Mouse (Mus musculus) MEL (cell line): Measurements from ENCODE around the gene Rpl14. TPM values are rescaled to one million over a fixed set of nuclear protein-coding genes. Genes with fewer than 3 reads are reported as not detected.

Source experiments
- DNase-seq: peaks from one replicate; pipeline ENCODE4 v3.0.0; 2011; ENCODE audit warnings: low read depth, low spot score
- H3K27ac ChIP-seq: 2 replicates; pipeline ENCODE4 v1.5.1; 2012; ENCODE audit warnings: low read depth, mild to moderate bottlenecking, control low read depth, low read length, moderate library complexity; ENCODE audit not compliant: control insufficient read depth
- H3K27me3 ChIP-seq, 2 experiments: fragments of 150-350 bp in 1 of 2; sonication (generic) in 1 of 2; 2 replicates each; pipeline ENCODE4 v1.6.1; 2012; ENCODE audit warnings: low read length in 2 of 2, mild to moderate bottlenecking in 2 of 2, improper control_type of control experiment in 1 of 2, moderate library complexity in 1 of 2; ENCODE audit not compliant: insufficient read depth in 2 of 2, control insufficient read depth in 1 of 2
- H3K36me3 ChIP-seq, 2 experiments: 2 replicates each; pipeline ENCODE4 v1.6.1; 2012 to 2014; ENCODE audit warnings: low read length in 2 of 2, improper control_type of control experiment in 1 of 2, inconsistent platforms in 1 of 2, mild to moderate bottlenecking in 1 of 2; ENCODE audit not compliant: insufficient read depth in 2 of 2, control insufficient read depth in 1 of 2
- H3K4me1 ChIP-seq, 2 experiments: fragments of 150-350 bp in 1 of 2; sonication (generic) in 1 of 2; 2 replicates each; pipeline ENCODE4 v1.6.1; 2012; ENCODE audit warnings: low read length in 2 of 2, improper control_type of control experiment in 1 of 2, mild to moderate bottlenecking in 1 of 2; ENCODE audit not compliant: insufficient read depth in 2 of 2, control insufficient read depth in 1 of 2
- H3K4me3 ChIP-seq, 2 experiments: fragments of 150-350 bp in 1 of 2; sonication (generic) in 1 of 2; 2 replicates each; pipeline ENCODE4 v1.5.1; 2012; ENCODE audit warnings: low read depth in 2 of 2, low read length in 2 of 2, mild to moderate bottlenecking in 2 of 2, moderate library complexity in 2 of 2, control low read depth in 1 of 2, improper control_type of control experiment in 1 of 2; ENCODE audit not compliant: control insufficient read depth in 1 of 2, insufficient read depth in 1 of 2
- H3K79me2 ChIP-seq: 2 replicates; pipeline ENCODE4 v1.6.1; 2012; ENCODE audit warnings: mild to moderate bottlenecking, low read length, moderate library complexity; ENCODE audit not compliant: control insufficient read depth, poor library complexity, insufficient read depth
- H3K9ac ChIP-seq: 2 replicates; pipeline ENCODE4 v1.6.1; 2012; ENCODE audit warnings: low read depth, mild to moderate bottlenecking, control low read depth, low read length, moderate library complexity; ENCODE audit not compliant: control insufficient read depth, poor library complexity, severe bottlenecking
- H3K9me3 ChIP-seq: fragments of 150-350 bp; sonication (generic); replicated peaks from 2 replicates; pipeline ENCODE4 v1.6.1; 2012; ENCODE audit warnings: mild to moderate bottlenecking, low read length, improper control_type of control experiment, moderate library complexity; ENCODE audit not compliant: insufficient read depth
- CHD2 ChIP-seq: IDR thresholded peaks from 2 replicates; pipeline ENCODE4 v1.6.1; 2011; ENCODE audit warnings: low read length, improper control_type of control experiment
- CTCF ChIP-seq, 3 experiments: IDR thresholded peaks in 2 of 3; conservative IDR thresholded peaks in 1 of 3; 2 replicates each; pipeline ENCODE4 v1.5.1; 2011 to 2012; ENCODE audit warnings: low read length in 3 of 3, low read depth in 2 of 3, mild to moderate bottlenecking in 2 of 3, improper control_type of control experiment in 1 of 3, inconsistent platforms in 1 of 3, mixed read lengths in 1 of 3, moderate library complexity in 1 of 3; ENCODE audit not compliant: control insufficient read depth in 1 of 3, insufficient read depth in 1 of 3, poor library complexity in 1 of 3, severe bottlenecking in 1 of 3
- E2F4 ChIP-seq: IDR thresholded peaks from 2 replicates; pipeline ENCODE4 v1.6.1; 2011; ENCODE audit warnings: low read depth, low read length, improper control_type of control experiment, borderline replicate concordance
- EP300 ChIP-seq, 2 experiments: IDR thresholded peaks; 2 replicates each; pipeline ENCODE4 v1.6.1; 2011; ENCODE audit warnings: improper control_type of control experiment in 2 of 2, low read length in 2 of 2, low read depth in 1 of 2, mild to moderate bottlenecking in 1 of 2
- GABPA ChIP-seq: IDR thresholded peaks from 2 replicates; pipeline ENCODE4 v1.6.1; 2012; ENCODE audit warnings: low read depth, mild to moderate bottlenecking, inconsistent platforms, low read length, improper control_type of control experiment, moderate library complexity
- GATA1 ChIP-seq: IDR thresholded peaks from 2 replicates; pipeline ENCODE4 v1.6.1; 2011; ENCODE audit warnings: low read depth, low read length, improper control_type of control experiment
- JUND ChIP-seq: IDR thresholded peaks from 2 replicates; pipeline ENCODE4 v1.6.1; 2011; ENCODE audit warnings: low read depth, mild to moderate bottlenecking, improper control_type of control experiment, low read length
- MAFK ChIP-seq: IDR thresholded peaks from 2 replicates; pipeline ENCODE4 v1.6.1; 2011; ENCODE audit warnings: low read depth, mild to moderate bottlenecking, low read length, improper control_type of control experiment, borderline replicate concordance
- MAX ChIP-seq: IDR thresholded peaks from 2 replicates; pipeline ENCODE4 v1.6.1; 2011; ENCODE audit warnings: low read length, improper control_type of control experiment
- MEF2A ChIP-seq: IDR thresholded peaks from 2 replicates; pipeline ENCODE4 v1.6.1; 2014; ENCODE audit warnings: low read depth, mild to moderate bottlenecking, inconsistent platforms, low read length, improper control_type of control experiment; ENCODE audit not compliant: poor library complexity, insufficient replicate concordance, severe bottlenecking; ENCODE audit errors: extremely low read depth
- MYB ChIP-seq: IDR thresholded peaks from 2 replicates; pipeline ENCODE4 v1.6.1; 2011; ENCODE audit warnings: mild to moderate bottlenecking, low read depth, low read length, improper control_type of control experiment
- MYC ChIP-seq: IDR thresholded peaks from 2 replicates; pipeline ENCODE4 v1.6.1; 2011; ENCODE audit warnings: low read depth, mild to moderate bottlenecking, low read length, improper control_type of control experiment, moderate library complexity
- POLR2A ChIP-seq, 2 experiments: IDR thresholded peaks; 2 replicates each; pipeline ENCODE4 v1.6.1; 2011 to 2012; ENCODE audit warnings: low read length in 2 of 2, mild to moderate bottlenecking in 2 of 2, control low read depth in 1 of 2, improper control_type of control experiment in 1 of 2, low read depth in 1 of 2, moderate library complexity in 1 of 2; ENCODE audit not compliant: control insufficient read depth in 1 of 2, insufficient read depth in 1 of 2, poor library complexity in 1 of 2
- POLR2AphosphoS5 ChIP-seq: IDR thresholded peaks from 2 replicates; pipeline ENCODE4 v1.6.1; 2012; ENCODE audit warnings: low read depth, borderline replicate concordance, mild to moderate bottlenecking, inconsistent platforms, low read length, moderate library complexity, mixed read lengths
- RCOR1 ChIP-seq: IDR thresholded peaks from 2 replicates; pipeline ENCODE4 v1.6.1; 2012; ENCODE audit warnings: low read depth, mild to moderate bottlenecking, inconsistent platforms, low read length, improper control_type of control experiment
- SMC3 ChIP-seq: IDR thresholded peaks from 2 replicates; pipeline ENCODE4 v1.6.1; 2011; ENCODE audit warnings: low read depth, low read length, improper control_type of control experiment
- TAL1 ChIP-seq: IDR thresholded peaks from 2 replicates; pipeline ENCODE4 v1.6.1; 2012; ENCODE audit warnings: mild to moderate bottlenecking, inconsistent platforms, low read length, moderate library complexity, mixed read lengths
- TBP ChIP-seq: IDR thresholded peaks from 2 replicates; pipeline ENCODE4 v1.8.0; 2011; ENCODE audit warnings: low read depth, low read length, improper control_type of control experiment
- TCF12 ChIP-seq: IDR thresholded peaks from 2 replicates; pipeline ENCODE4 v1.6.1; 2014; ENCODE audit warnings: low read depth, mild to moderate bottlenecking, inconsistent platforms, low read length, improper control_type of control experiment, moderate library complexity
- UBTF ChIP-seq: IDR thresholded peaks from 2 replicates; pipeline ENCODE4 v1.6.1; 2012; ENCODE audit warnings: low read depth, mild to moderate bottlenecking, inconsistent platforms, low read length, improper control_type of control experiment, moderate library complexity, borderline replicate concordance; ENCODE audit not compliant: insufficient read depth
- USF1 ChIP-seq: IDR thresholded peaks from 2 replicates; pipeline ENCODE4 v1.6.1; 2014; ENCODE audit warnings: low read depth, mild to moderate bottlenecking, inconsistent platforms, low read length, improper control_type of control experiment, moderate library complexity
- USF2 ChIP-seq, 2 experiments: IDR thresholded peaks; 2 replicates each; pipeline ENCODE4 v1.6.1; 2011 to 2012; ENCODE audit warnings: improper control_type of control experiment in 2 of 2, low read length in 2 of 2, borderline replicate concordance in 1 of 2, inconsistent platforms in 1 of 2, low read depth in 1 of 2, mild to moderate bottlenecking in 1 of 2; ENCODE audit not compliant: insufficient read depth in 1 of 2
- ZC3H11A ChIP-seq: IDR thresholded peaks from 2 replicates; pipeline ENCODE4 v1.6.1; 2012; ENCODE audit warnings: low read depth, mild to moderate bottlenecking, inconsistent platforms, low read length, improper control_type of control experiment
- ZKSCAN1 ChIP-seq: IDR thresholded peaks from 2 replicates; pipeline ENCODE4 v1.6.1; 2012; ENCODE audit warnings: low read depth, mild to moderate bottlenecking, inconsistent platforms, low read length, improper control_type of control experiment, moderate library complexity
- ZNF384 ChIP-seq: IDR thresholded peaks from 2 replicates; pipeline ENCODE4 v1.6.1; 2012; ENCODE audit warnings: low read depth, mild to moderate bottlenecking, inconsistent platforms, low read length, improper control_type of control experiment
- polyA plus RNA-seq, 2 experiments: library from polyadenylated mRNA; stranded (reverse) in 1 of 2; unstranded in 1 of 2; fragments of >175 nt in 1 of 2; fragments of >200 nt in 1 of 2; gene quantifications; 2 replicates each; pipeline versions ENCODE4 v1.2.1 to v1.2.4; 2012; ENCODE audit warnings: low replicate concordance in 2 of 2, low read depth in 1 of 2; ENCODE audit not compliant: insufficient read length in 2 of 2, insufficient read depth in 1 of 2, missing spikeins in 1 of 2
- total RNA-seq: library from RNA; depleted of rRNA; stranded (reverse); fragments of 300-350 nt; gene quantifications from 2 replicates; pipeline ENCODE4 v1.2.3, GENCODE M21; 2012

Gene Rpl14
- total and polyA plus RNA-seq, 3 experiments = 502 to 1,607 TPM; not detected in 1

GRCm38 (mm10) chr9:120611055-120611454 lies 39.8 kb downstream of the Rpl14 start:
- DNase-seq = no peak
- Histone ChIP-seq H3K79me2 (no peaks in the 10 kb centered on the region), H3K4me3 (no peak overlapping the region)

GRCm38 (mm10) chr9:120614059-120614458 lies 42.8 kb downstream of the Rpl14 start:
- no peak for TF ChIP-seq EP300 (IDR thresholded peaks at IDR 0.05; ENCODE audit: low read depth in 1 of 2, low read length in 2 of 2)
- no peak for TF ChIP-seq MYB
- TF ChIP-seq E2F4 = no peak
- TF ChIP-seq, all 39 proteins: peak for 0

More at GRCm38 (mm10) chr9:120611055-120611454, 39.8 kb downstream of the Rpl14 start:
- Histone ChIP-seq H3K27me3 (no peaks in the 10 kb centered on the region; a peak in 3 of 4 replicates), H3K9me3 (no peaks in the 10 kb centered on the region), H3K36me3 (no peaks in the 10 kb centered on the region), H3K9ac (no peak overlapping the region), H3K4me1 (no peaks in the 10 kb centered on the region), H3K27ac (no peak overlapping the region)
- TF ChIP-seq ZKSCAN1 (no peak), TBP (no peak), EP300 (IDR thresholded peaks at IDR 0.05; ENCODE audit: low read depth in 1 of 2, low read length in 2 of 2) (no peak), USF1 (no peak), SMC3 (no peak), POLR2A (IDR thresholded peaks at IDR 0.05; ENCODE audit: control insufficient read depth in 1 of 2, insufficient read depth in 1 of 2, low read depth in 1 of 2, low read length in 2 of 2, poor library complexity in 1 of 2) (no peak), UBTF (no peak), ZNF384 (no peak), CTCF (IDR thresholded peaks at IDR 0.05 in 2 of 3, conservative IDR thresholded peaks at IDR 0.05 in 1 of 3; ENCODE audit: control insufficient read depth in 1 of 3, insufficient read depth in 1 of 3, low read depth in 2 of 3, low read length in 3 of 3, poor library complexity in 1 of 3, severe bottlenecking in 1 of 3) (no peak), TCF12 (no peak), MAFK (no peak), TAL1 (no peak), GABPA (no peak)

GRCm38 (mm10) chr9:120618101-120618500 lies 46.9 kb downstream of the Rpl14 start:
- H3K27me3 ChIP-seq = no peaks in the 10 kb centered on the region
- TF ChIP-seq TAL1 = no peak
- no peak for TF ChIP-seq POLR2AphosphoS5
- no peak for TF ChIP-seq USF2 (IDR thresholded peaks at IDR 0.05; ENCODE audit: borderline replicate concordance in 1 of 2, insufficient read depth in 1 of 2, low read depth in 1 of 2, low read length in 2 of 2)
- no peak for TF ChIP-seq GATA1
- TF ChIP-seq ZKSCAN1 = no peak
- no peak for TF ChIP-seq MAX
- TF ChIP-seq CHD2 = no peak
- no peak for TF ChIP-seq JUND
- TF ChIP-seq MEF2A = no peak
- TF ChIP-seq ZC3H11A = no peak
- TF ChIP-seq RCOR1 = no peak
- no peak for TF ChIP-seq MYC
- TF ChIP-seq USF1 = no peak
- no peak for DNase-seq

More at GRCm38 (mm10) chr9:120614059-120614458, 42.8 kb downstream of the Rpl14 start:
- Histone ChIP-seq H3K9ac (no peak overlapping the region), H3K27me3 (no peaks in the 10 kb centered on the region; a peak in 2 of 4 replicates), H3K27ac (no peak overlapping the region), H3K4me1 (no peaks in the 10 kb centered on the region), H3K79me2 (no peaks in the 10 kb centered on the region), H3K4me3 (no peak overlapping the region), H3K36me3 (no peaks in the 10 kb centered on the region), H3K9me3 (no peaks in the 10 kb centered on the region)
- no peak for DNase-seq

More at GRCm38 (mm10) chr9:120618101-120618500, 46.9 kb downstream of the Rpl14 start:
- Histone ChIP-seq H3K79me2 (no peaks in the 10 kb centered on the region), H3K9ac (no peak overlapping the region), H3K27ac (no peak overlapping the region), H3K36me3 (no peaks in the 10 kb centered on the region), H3K9me3 (no peaks in the 10 kb centered on the region), H3K4me3 (no peak overlapping the region), H3K4me1 (no peaks in the 10 kb centered on the region)
